Mouse (Mus musculus) T-cell, adult 2 months (primary cell): Measurements from ENCODE around the gene Vegfa.

Experiments used
- DNase-seq: peaks from one replicate; pipeline ENCODE4 v3.0.0; 2022; ENCODE audit warnings: low spot score

Gene Vegfa

GRCm38 (mm10) chr17:46049567-46049966 lies 17.4 kb upstream of the Vegfa start:
- DNase-seq: no peak

DNA sequence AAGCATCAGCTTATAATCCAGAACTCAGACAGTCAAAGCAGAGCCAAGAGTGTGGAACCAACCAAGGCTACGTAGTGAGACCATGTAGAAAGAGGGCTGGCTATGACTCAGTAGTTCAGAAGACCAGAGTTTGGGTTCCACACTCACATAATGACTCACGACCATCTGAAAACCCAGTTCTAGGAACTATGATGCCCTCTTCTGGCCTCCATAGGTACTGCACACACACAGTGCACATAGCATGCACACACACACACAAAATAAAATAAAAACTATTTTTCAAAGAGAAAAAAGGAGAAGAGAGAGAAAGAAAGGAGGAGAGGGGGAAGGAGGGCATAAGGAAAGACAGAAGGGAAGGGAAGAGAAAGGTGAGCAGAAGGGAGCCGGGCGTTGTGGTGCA lies 16.0 kb upstream of the Vegfa start:
- DNase-seq: no peak

- no peak for DNase-seq
Observed at GRCm38 (mm10) chr17:46045742-46046141, 13.6 kb upstream of the Vegfa start.

DNA sequence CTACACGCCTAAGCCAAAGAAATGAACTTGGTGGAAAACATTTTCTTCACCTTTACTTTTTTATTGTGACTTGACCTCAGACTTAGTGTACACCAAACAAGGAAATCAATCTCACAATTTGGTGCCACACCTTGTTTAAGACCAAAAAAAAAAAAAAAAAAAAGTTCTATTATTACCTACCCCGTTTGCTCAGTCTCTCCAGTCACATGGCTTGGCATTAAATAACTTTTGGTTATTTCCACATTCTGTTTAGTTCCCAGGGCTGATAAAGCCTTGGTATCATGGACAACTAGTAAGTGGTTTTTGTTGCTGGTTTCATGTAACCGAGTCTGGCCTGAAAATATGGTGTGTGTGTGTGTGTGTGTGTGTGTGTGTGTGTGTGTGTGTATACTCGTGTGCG lies 12.8 kb upstream of the Vegfa start:
- no peak for DNase-seq

- no peak for DNase-seq
Observed at GRCm38 (mm10) chr17:46042158-46042557, 10.0 kb upstream of the Vegfa start.

DNA sequence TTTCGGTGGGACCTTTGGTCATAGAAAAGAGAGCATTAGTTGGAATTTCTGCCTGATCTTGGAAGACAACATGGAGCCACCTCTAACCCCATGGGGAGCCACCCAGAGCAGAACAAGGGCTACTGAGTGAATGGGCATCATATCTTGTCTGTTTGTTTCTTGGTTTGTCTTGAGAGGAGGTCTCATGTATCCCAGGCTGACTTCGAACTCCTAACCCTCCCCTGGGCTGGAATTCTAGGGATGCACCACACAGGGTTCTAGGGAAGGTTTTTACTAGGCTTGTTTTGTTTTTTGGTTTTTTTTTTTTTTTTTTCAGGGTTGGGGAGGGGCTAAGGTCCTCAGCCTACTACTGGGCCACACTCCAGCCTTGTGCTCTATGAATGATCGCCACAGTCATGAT lies 9.5 kb upstream of the Vegfa start:
- no peak for DNase-seq

DNA sequence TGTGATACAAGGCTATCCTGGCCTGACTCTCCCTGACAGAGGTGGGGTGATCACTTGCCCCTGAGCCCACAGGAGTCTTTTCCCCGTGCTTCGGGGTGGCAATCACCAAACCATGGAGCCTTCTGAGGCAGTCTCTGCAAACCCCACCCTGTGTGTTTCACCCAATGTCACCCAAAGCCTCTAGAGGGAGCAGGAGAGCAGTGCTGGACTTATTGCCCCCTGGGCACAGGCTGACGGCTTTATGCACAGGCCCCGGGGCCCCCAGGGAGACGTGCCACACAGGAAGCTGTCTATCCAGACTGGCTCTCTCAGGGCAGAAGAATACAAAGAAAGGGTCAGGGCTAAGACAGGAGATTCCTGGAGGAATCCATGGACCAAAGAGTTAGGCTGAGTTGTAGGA lies 9.1 kb upstream of the Vegfa start:
- DNase-seq: peak; percentile 41

GRCm38 (mm10) chr17:46040561-46040960 lies 8.4 kb upstream of the Vegfa start:
- DNase-seq: no peak

DNA sequence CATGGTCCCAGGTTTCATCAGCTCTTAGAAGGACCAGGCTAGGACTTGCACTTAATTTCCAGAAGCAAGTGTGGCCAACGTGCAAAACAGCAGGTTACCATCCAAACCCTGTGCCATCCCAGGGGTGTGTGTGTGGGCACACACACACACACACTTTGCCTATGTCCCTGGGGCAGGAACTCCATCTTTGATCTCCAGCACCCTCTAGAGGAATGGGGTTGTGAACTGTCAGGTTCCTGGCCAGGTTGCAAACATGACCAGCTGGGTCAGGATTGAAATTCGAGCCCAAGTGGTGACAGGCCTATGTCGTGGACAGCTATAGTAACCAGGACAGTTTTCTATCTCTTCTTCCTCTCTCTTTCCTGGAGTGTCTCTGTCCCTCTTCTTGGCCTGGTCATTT lies 6.7 kb upstream of the Vegfa start:
- no peak for DNase-seq

- DNase-seq: no peak
Observed at GRCm38 (mm10) chr17:46036400-46036799, 4.2 kb upstream of the Vegfa start.

GRCm38 (mm10) chr17:46034110-46034509 lies 1.9 kb upstream of the Vegfa start:
- no peak for DNase-seq

GRCm38 (mm10) chr17:46033607-46034006 lies 1.4 kb upstream of the Vegfa start:
- DNase-seq: no peak

GRCm38 (mm10) chr17:46033122-46033521 lies 953 bp upstream of the Vegfa start:
- DNase-seq: no peak

DNA sequence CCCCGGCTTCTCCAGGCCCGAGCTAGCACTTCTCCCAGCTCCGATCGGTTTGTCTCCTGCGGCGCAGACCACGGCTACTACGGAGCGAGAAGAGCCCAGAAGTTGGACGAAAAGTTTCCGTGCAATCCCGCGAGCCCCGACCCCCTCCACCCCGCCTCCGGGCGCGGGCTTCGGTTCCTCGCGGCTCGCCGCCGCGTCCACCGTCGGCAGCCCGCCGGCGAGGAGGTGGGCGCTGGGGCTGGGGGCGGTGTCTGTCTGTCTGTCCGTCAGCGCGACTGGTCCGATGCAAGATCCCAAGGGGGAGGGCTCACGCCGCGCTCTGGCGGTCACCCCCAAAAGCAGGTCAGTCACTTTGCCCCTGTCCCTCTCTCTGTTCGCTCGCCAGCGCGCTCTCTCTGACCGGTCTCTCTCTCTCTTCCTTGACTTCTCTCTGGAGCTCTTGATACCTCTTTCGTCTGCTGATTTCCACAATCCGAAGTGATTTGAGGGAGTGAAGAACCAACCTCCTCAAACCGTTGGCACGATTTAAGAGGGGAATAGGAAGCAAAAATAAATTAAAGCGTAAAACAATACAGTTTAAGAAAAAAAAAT lies 453 bp downstream of the Vegfa start:
- DNase-seq: no peak

GRCm38 (mm10) chr17:46030731-46031620 lies 1.2 kb downstream of the Vegfa start:
- peak; percentile 25 for DNase-seq

DNA sequence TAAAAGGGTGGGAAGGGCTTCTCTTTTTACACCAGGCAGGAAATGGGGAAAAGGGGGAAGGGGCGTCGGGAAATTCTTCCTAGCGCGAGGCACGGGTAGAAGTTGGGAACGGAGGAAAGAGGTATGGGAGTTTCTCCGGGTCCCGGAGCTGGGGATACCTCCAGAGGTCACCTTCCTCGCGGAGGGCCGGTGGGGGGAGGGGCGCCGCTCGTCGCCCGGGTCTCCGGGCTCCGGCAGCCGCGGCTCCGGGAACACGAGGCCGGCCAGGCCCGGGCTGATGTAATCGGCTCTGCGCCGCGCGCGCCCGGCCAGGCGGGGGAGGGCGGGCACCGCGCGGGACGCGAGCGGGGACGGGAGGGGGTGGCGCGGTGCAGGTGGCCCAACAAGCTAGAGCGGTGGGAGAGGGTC lies 1.8 kb downstream of the Vegfa start:
- DNase-seq: no peak

- DNase-seq: no peak
Observed at GRCm38 (mm10) chr17:46029554-46030207, 2.5 kb downstream of the Vegfa start.

DNA sequence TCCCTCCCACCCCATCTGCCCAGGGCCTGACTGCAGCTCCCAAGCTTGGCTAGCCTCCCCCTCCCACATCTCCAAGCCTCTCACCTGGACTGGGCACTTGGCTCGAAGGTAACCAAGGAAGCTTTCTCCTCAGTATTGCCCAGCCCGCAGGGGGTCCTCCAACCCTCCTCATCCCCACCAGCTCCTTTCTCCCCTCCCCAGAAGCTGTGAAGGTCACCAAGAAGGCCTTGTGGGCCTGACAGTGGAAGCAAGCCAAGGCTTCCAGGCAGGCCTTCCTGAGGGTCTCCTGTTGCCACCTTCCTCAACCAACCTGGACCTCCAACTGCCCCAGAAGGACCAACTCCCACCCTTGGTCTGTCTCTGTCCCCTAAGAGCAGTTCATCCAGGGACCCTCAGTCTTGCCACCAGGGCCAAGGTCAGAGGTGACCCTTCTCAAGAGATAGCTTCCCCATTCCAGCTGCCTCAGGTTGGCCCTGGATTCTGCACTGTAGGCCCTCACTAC lies 3.1 kb downstream of the Vegfa start:
- no peak for DNase-seq

- DNase-seq: no peak
Observed at GRCm38 (mm10) chr17:46028210-46029051, 3.7 kb downstream of the Vegfa start.

DNA sequence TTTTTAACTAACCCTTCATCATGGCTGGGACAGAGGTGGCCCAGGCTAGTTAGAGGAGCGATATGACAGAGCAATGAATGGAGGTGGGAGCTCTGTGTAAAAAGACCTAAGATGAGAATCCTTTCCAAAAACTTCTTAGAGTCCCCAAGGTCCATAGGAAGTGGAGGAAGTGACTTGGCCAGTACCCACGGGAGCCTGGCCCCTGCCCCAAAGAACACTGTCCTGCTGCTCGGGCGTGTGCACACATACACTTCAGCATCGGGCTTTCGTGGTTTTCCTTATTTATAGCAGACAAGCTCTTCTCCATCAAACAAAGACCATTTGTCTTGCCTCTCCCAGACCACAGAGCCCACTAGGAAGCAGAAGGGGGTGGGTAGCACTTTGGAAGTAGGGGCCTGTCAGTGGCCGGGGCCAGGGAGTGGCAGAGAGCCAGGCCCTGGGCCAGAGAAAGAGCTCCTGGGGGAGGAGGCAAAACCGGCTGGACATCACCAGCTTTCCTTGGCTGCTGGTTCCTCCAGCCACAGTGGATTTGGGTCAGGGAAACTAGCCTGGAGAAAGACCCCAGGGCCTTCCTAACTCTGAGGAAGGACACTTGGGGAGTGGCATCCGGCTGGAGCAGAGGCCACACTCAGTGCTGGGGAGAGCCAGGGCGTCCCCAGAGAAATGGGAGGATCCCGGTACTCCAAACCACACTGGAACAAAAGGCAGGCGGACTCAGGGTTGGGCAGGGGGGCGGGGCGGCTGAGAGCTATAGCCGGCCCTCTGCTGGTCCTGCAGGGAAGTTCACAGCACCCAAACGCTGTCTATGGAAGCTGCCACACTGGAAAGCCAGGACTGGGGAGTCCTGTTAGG lies 4.9 kb downstream of the Vegfa start:
- no peak for DNase-seq
